Mouse (Mus musculus) heart, adult 2 months (tissue): ENCODE results near the gene Camk2b. TPM values are rescaled to one million over a fixed set of nuclear protein-coding genes. Genes with fewer than 3 reads are reported as not detected.

ENCODE experiments used
- DNase-seq, 2 experiments: peaks; one replicate each; pipeline ENCODE4 v3.0.0; 2021
- H3K27ac ChIP-seq: fragments of 200-600 bp; 2 replicates; pipeline ENCODE4 v1.8.1; 2022
- H3K27me3 ChIP-seq: fragments of 200-500 bp; 2 replicates; pipeline ENCODE4 v1.6.1; 2012; ENCODE audit warnings: mild to moderate bottlenecking, low read length, inconsistent platforms, mixed read lengths; ENCODE audit not compliant: control insufficient read depth, insufficient read depth
- H3K36me3 ChIP-seq: fragments of 200-500 bp; 2 replicates; pipeline ENCODE4 v1.6.1; 2012; ENCODE audit warnings: low read length, inconsistent platforms; ENCODE audit not compliant: control insufficient read depth, insufficient read depth
- H3K4me1 ChIP-seq: fragments of 200-500 bp; 2 replicates; pipeline ENCODE4 v1.6.1; 2011; ENCODE audit warnings: low read length; ENCODE audit not compliant: control insufficient read depth, insufficient read depth
- H3K4me3 ChIP-seq: fragments of 200-600 bp; 2 replicates; pipeline ENCODE4 v1.8.1; 2022
- H3K79me2 ChIP-seq: fragments of 200-500 bp; replicated peaks from 2 replicates; pipeline ENCODE4 v1.6.1; 2012; ENCODE audit warnings: mild to moderate bottlenecking, inconsistent platforms, low read length, moderate library complexity, mixed read lengths; ENCODE audit not compliant: control insufficient read depth, insufficient read depth
- H3K9ac ChIP-seq: fragments of 200-500 bp; 2 replicates; pipeline ENCODE4 v1.6.1; 2012; ENCODE audit warnings: low read depth, mild to moderate bottlenecking, control low read depth, inconsistent platforms, low read length, mixed read lengths
- CTCF ChIP-seq: fragments of 200-600 bp; IDR thresholded peaks from 2 replicates; pipeline ENCODE4 v1.8.1; 2022; ENCODE audit warnings: antibody characterized with exemption, mild to moderate bottlenecking, moderate library complexity
- EP300 ChIP-seq: fragments of 200-500 bp; IDR thresholded peaks from 2 replicates; pipeline ENCODE4 v1.6.1; 2011; ENCODE audit warnings: low read depth, low read length, control low read depth; ENCODE audit not compliant: insufficient read depth
- POLR2A ChIP-seq: fragments of 200-500 bp; IDR thresholded peaks from 2 replicates; pipeline ENCODE4 v1.6.1; 2011; ENCODE audit warnings: mild to moderate bottlenecking, low read depth, low read length, control low read depth; ENCODE audit not compliant: insufficient read depth
- WGBS: fragments of 180-500 bp; shearing (Covaris S2); methylation state at CpG from one replicate; pipeline ENCODE4 v1.1.7; 2018; 5-methylcytosine and 5-hydroxymethylcytosine counted together
- intact Hi-C: fragments of 180-260 bp; cut with DNase I; formaldehyde crosslinking; loops from one replicate; pipeline ENCODE4 v1.15.1; 2025
- polyA plus RNA-seq: library from polyadenylated mRNA; depleted of rRNA; stranded (reverse); fragments of >200 nt; gene quantifications from 2 replicates; pipeline ENCODE4 v1.2.3, GENCODE M21; 2012
- total RNA-seq, 2 experiments: library from RNA; stranded (reverse); gene quantifications; 2 replicates each; pipeline ENCODE4 v1.2.3; 2021

Gene Camk2b
- total and polyA plus RNA-seq, 3 experiments = 4.8 to 12.9 (median 5.2) TPM

DNA sequence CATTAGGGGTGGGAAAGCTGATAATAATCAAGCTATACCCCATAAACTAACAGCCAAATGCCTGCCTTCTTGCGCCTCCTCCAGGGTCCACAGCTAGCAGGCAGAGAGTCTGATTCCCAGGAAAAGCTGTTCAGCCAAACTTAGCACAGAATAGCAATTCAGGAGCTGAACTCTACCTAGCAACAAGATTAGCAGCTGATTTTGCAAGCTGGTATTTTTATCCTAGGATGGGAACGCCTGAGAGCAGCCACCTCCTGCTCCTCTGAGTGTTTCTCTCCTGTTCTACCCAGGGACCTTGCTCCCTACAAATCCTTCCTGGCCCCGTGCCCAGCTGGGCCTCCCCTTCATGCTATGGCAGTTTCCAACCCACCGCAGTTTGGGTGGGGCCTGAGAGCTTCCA is 20.8 kb upstream of the Camk2b start:
- no peak for TF ChIP-seq CTCF
- TF ChIP-seq POLR2A = no peak
- TF ChIP-seq EP300 = no peak
- H3K4me3 ChIP-seq = no peak overlapping the region
- H3K27ac ChIP-seq = no peak overlapping the region
- no peaks in the 10 kb centered on the region for H3K4me1 ChIP-seq
- no peak for DNase-seq
- no peaks in the 10 kb centered on the region for H3K79me2 ChIP-seq
- H3K27me3 ChIP-seq = no peaks in the 10 kb centered on the region
- H3K36me3 ChIP-seq = no peaks in the 10 kb centered on the region
- WGBS = 35% methylated on average over 4 of the region's 4 CpGs
- intact Hi-C loops = no loop called here
- no peak overlapping the region for H3K9ac ChIP-seq

DNA sequence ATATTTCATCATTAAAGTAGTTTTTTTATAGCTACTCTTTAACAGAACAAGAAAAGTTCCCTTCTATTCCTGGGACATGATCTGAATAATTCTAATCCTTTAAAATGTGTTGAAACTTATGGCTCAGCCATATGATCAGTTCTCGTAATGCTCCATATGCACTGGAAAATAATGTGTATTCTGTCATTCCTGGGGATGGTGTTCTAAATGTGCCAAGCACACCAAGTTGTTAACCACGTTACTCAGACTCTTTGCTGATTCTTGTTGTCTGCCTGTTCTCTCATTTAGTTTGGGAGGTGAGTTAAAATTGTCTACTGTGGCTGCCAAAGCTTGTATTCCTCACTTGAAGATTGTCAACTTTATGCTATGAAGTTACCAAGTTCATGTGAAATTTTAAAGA is 12.6 kb upstream of the Camk2b start:
- Histone ChIP-seq H3K9ac (no peak overlapping the region), H3K27ac (no peak overlapping the region), H3K4me3 (no peak overlapping the region), H3K27me3 (0 out of 2 replicates have a peak, but pooled peaks cover 2% of the 10 kb centered on the region), H3K79me2 (no peaks in the 10 kb centered on the region), H3K4me1 (no peaks in the 10 kb centered on the region; the same call in 1 of the 2 replicates), H3K36me3 (no peaks in the 10 kb centered on the region)
- intact Hi-C loops = no loop called here
- TF ChIP-seq POLR2A (no peak), CTCF (no peak), EP300 (no peak)
- WGBS = 82% methylated on average over 2 of the region's 2 CpGs
- no peak for DNase-seq

DNA sequence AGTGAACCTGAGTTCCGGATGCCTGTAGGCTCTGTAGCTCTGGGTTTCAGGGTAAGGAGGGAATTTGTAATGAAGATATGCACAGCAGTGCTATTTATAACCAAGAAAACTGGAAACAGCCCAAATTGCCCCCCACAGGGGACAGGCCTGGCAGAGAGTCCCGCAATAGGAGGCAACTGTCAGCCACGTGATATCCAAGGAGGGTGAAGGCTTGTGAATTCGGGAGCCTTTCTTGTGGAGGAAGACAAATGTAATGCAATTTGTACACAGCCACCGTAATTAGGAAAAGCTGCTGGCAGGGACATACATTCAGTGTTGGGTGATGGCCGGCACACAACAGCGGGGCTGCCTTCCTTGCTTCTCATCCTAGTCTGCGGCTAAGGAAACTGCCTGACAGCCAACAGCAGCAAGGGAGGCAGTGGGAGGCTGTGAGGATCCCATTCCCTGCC is 9.5 kb upstream of the Camk2b start:
- Histone ChIP-seq H3K9ac (no peak overlapping the region), H3K27ac (no peak overlapping the region), H3K27me3 (no peaks in the 10 kb centered on the region), H3K4me1 (no peaks in the 10 kb centered on the region; the same call in 1 of the 2 replicates), H3K79me2 (no peaks in the 10 kb centered on the region), H3K36me3 (no peaks in the 10 kb centered on the region), H3K4me3 (no peak overlapping the region)
- intact Hi-C loops = no loop called here
- no peak for DNase-seq
- no peak for TF ChIP-seq CTCF
- no peak for TF ChIP-seq POLR2A
- no peak for TF ChIP-seq EP300
- WGBS = 40% methylated on average over 8 of the region's 8 CpGs

GRCm38 (mm10) chr11:6068181-6068957 is 2.2 kb upstream of the Camk2b start:
- H3K27me3 ChIP-seq = peaks cover 6% of the 10 kb centered on the region
- H3K27ac ChIP-seq = no peak overlapping the region
- H3K79me2 ChIP-seq = no peaks in the 10 kb centered on the region
- H3K4me1 ChIP-seq = no peaks in the 10 kb centered on the region
- no peaks in the 10 kb centered on the region for H3K36me3 ChIP-seq
- no peak for DNase-seq
- H3K9ac ChIP-seq = no peak overlapping the region
- WGBS = 19% methylated on average over 19 of the region's 19 CpGs
- H3K4me3 ChIP-seq = no peak overlapping the region
- intact Hi-C loops = no loop called here
- TF ChIP-seq POLR2A (no peak), EP300 (no peak), CTCF (no peak)

DNA sequence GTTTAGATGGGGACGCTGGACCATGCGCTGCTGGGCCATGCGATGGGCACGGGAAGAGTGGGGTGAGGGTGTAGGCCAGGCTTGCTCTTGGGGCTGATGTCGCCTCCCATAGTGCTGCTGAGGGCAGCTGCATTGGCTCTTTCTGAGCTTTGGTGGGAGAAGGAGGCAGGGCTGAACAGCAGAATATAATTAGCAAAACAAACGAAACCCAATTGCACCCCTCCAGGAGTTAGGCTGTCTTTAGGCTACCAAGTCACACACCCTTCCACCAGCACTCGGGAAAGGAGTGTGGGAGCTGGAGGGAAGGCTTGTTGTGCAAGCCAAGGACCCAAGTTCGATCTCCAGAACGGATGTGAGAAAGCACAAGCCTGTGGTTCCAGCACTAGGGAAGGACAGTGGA is 998 bp upstream of the Camk2b start:
- no peaks in the 10 kb centered on the region for H3K36me3 ChIP-seq
- WGBS = 52% methylated on average over 9 of the region's 9 CpGs
- H3K79me2 ChIP-seq = no peaks in the 10 kb centered on the region
- H3K9ac ChIP-seq = no peak overlapping the region
- no peak for DNase-seq
- TF ChIP-seq POLR2A (no peak), EP300 (no peak), CTCF (no peak)
- no peak overlapping the region for H3K27ac ChIP-seq
- intact Hi-C loops = no loop called here
- no peak overlapping the region for H3K4me3 ChIP-seq
- H3K4me1 ChIP-seq = no peaks in the 10 kb centered on the region
- H3K27me3 ChIP-seq = peaks cover 6% of the 10 kb centered on the region

GRCm38 (mm10) chr11:6065551-6066121 is 526 bp downstream of the Camk2b start:
- peak overlapping the region; percentile 35; the same call in 1 of the 2 replicates for H3K9ac ChIP-seq
- intact Hi-C loops = no loop called here
- H3K27me3 ChIP-seq = peaks cover 6% of the 10 kb centered on the region
- TF ChIP-seq POLR2A = no peak
- no peak for TF ChIP-seq CTCF
- no peak for TF ChIP-seq EP300
- H3K4me1 ChIP-seq = no peaks in the 10 kb centered on the region
- peak overlapping the region; percentile 40; the same call in 1 of the 2 replicates for H3K4me3 ChIP-seq
- WGBS = 5% methylated on average over 78 of the region's 95 CpGs
- H3K36me3 ChIP-seq = no peaks in the 10 kb centered on the region
- H3K27ac ChIP-seq = no peak overlapping the region
- no peaks in the 10 kb centered on the region for H3K79me2 ChIP-seq
- DNase-seq = no peak
